Mouse (Mus musculus) heart, postnatal 25 days (tissue): ENCODE data around the gene Shroom3. TPM values are rescaled to one million over a fixed set of nuclear protein-coding genes. Genes with fewer than 3 reads are reported as not detected.

Source experiments
- DNase-seq: peaks from one replicate; pipeline ENCODE4 v3.0.0; 2022; ENCODE audit warnings: low spot score
- intact Hi-C: fragments of 180-260 bp; cut with DNase I; formaldehyde crosslinking; loops from one replicate; pipeline ENCODE4 v1.15.1; 2025
- total RNA-seq, 2 experiments: library from RNA; stranded (reverse); gene quantifications; 2 replicates each; pipeline ENCODE4 v1.2.3; 2021

The Shroom3 gene
- total RNA-seq, 2 experiments from 2014 or later: 32.7 to 33.9 TPM

- intact Hi-C loops: no loop called here
- no peak for DNase-seq
These were observed 11.2 kb downstream of the Shroom3 start for GRCm38 (mm10) chr5:92694316-92694995.

- no peak for DNase-seq
- intact Hi-C loops: no loop called here
These were observed 15.0 kb downstream of the Shroom3 start for GRCm38 (mm10) chr5:92698131-92698836.

- intact Hi-C loops: no loop called here
- no peak for DNase-seq
These were observed 15.7 kb downstream of the Shroom3 start for GRCm38 (mm10) chr5:92698837-92699529.

GRCm38 (mm10) chr5:92701750-92702149, 18.5 kb downstream of the Shroom3 start:
- intact Hi-C loops: no loop called here
- DNase-seq: no peak

GRCm38 (mm10) chr5:92703671-92704070, 20.4 kb downstream of the Shroom3 start:
- DNase-seq: no peak
- intact Hi-C loops: no loop called here

GRCm38 (mm10) chr5:92707921-92708491, 24.8 kb downstream of the Shroom3 start:
- intact Hi-C loops: no loop called here
- DNase-seq: no peak

GRCm38 (mm10) chr5:92710779-92711178, 27.5 kb downstream of the Shroom3 start:
- DNase-seq: no peak
- intact Hi-C loops: no loop called here

- DNase-seq: no peak
- intact Hi-C loops: no loop called here
These were observed 28.5 kb downstream of the Shroom3 start for GRCm38 (mm10) chr5:92711666-92712290.

- no peak for DNase-seq
- intact Hi-C loops: no loop called here
These were observed 29.6 kb downstream of the Shroom3 start for GRCm38 (mm10) chr5:92712621-92713395.

GRCm38 (mm10) chr5:92714886-92715285, 31.7 kb downstream of the Shroom3 start:
- no peak for DNase-seq
- intact Hi-C loops: no loop called here

- intact Hi-C loops: no loop called here
- no peak for DNase-seq
These were observed 32.1 kb downstream of the Shroom3 start for GRCm38 (mm10) chr5:92715319-92715718.

- DNase-seq: no peak
- intact Hi-C loops: no loop called here
These were observed 32.7 kb downstream of the Shroom3 start for GRCm38 (mm10) chr5:92715890-92716289.

- intact Hi-C loops: no loop called here
- DNase-seq: no peak
These were observed 34.6 kb downstream of the Shroom3 start for GRCm38 (mm10) chr5:92717666-92718360.

- intact Hi-C loops: no loop called here
These were observed 35.6 kb downstream of the Shroom3 start for GRCm38 (mm10) chr5:92718856-92719255.

GRCm38 (mm10) chr5:92721610-92722009, 38.4 kb downstream of the Shroom3 start:
- intact Hi-C loops: no loop called here
- no peak for DNase-seq

More at GRCm38 (mm10) chr5:92718856-92719255, 35.6 kb downstream of the Shroom3 start:
- no peak for DNase-seq

- DNase-seq: no peak
- intact Hi-C loops: loop anchor here (1.0 to 5.0 kb wide), 3 partner anchors 47 to 596 kb away; no protein-coding TSS in a partner anchor
These were observed 42.7 kb downstream of the Shroom3 start for GRCm38 (mm10) chr5:92725935-92726334.

- intact Hi-C loops: loop anchor here (1.0 to 5.0 kb wide), 4 partner anchors 144 to 594 kb away; no protein-coding TSS in a partner anchor
- DNase-seq: no peak
These were observed 45.1 kb downstream of the Shroom3 start for GRCm38 (mm10) chr5:92728252-92728828.

GRCm38 (mm10) chr5:92729221-92729620, 46.0 kb downstream of the Shroom3 start:
- intact Hi-C loops: loop anchor here (5.0 kb wide), 2 partner anchors 438 to 593 kb away; no protein-coding TSS in a partner anchor
- DNase-seq: no peak
